Mouse (Mus musculus): ENCODE data around the gene Fads1.

Fads1 gene

GRCm38 (mm10) chr19:10244183-10244582 is 61.5 kb downstream of the Fads1 start:
- peak; percentile 35 to 80 for DNase-seq (ENCODE audit: low spot score in 2 of 2)

Data from spleen, postnatal 4 days (tissue).